In the genomic region with DNA sequence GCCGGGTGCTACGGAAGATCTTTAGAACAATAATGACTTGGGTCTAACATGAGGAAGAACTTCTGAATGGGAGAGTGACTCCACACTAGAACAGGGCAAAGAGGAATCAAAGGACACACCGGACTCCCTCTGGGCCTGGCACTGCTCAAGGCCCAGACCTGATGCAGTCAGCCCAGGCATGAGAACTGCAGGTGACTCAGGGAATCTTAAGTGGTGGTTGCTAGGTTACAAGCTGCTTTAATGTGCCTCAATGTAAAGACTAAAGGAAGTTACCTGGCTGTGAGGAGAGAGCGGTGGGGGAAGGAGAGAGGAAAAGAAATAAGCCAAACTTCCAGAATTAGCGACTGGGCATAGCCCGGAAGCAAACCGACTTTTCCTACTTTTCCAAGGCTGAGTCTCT, we compare ENCODE assay signal across 19 mouse cellular contexts. TPM values are rescaled to one million over a fixed set of nuclear protein-coding genes. Genes with fewer than 3 reads are reported as not detected.
DNase-seq lines count a peak whose midpoint lies in the region; ATAC-seq and TF ChIP-seq lines count a peak whose summit lies in the region.
"Had no signal": no experiment of that assay in that cellular context is flagged by ENCODE, and none has a peak within 500 bp of the region (broad histone marks: within the 10 kb centered on the region; RNA-seq: fewer than 3 reads in every experiment).

No protein-coding gene starts in this region.

- H3K4me3 ChIP-seq in forebrain, embryonic 13.5 days = no peak overlapping the region
- no peak overlapping the region for H3K4me3 ChIP-seq in forebrain, embryonic 11.5 days (ENCODE audit: low read depth, low read length)
- no peak overlapping the region for H3K4me3 ChIP-seq in embryonic fibroblast, embryonic 13.5 days (ENCODE audit: insufficient read depth, low read length)
- H3K4me3 ChIP-seq in midbrain, embryonic 15.5 days = no peak overlapping the region
- H3K4me3 ChIP-seq: embryonic facial prominence, embryonic 15.5 days; heart, adult 2 months; heart, embryonic 15.5 days; hindbrain, embryonic 12.5 days; liver, embryonic 12.5 days had no signal

- H3K27me3 ChIP-seq in forebrain, embryonic 13.5 days = peaks cover 31% of the 10 kb centered on the region
- H3K27me3 ChIP-seq in forebrain, embryonic 11.5 days (ENCODE audit: control insufficient read depth, insufficient read depth, low read length) = peaks cover 8% of the 10 kb centered on the region; the same call in 1 of the 2 replicates
- no peaks in the 10 kb centered on the region for H3K27me3 ChIP-seq in midbrain, embryonic 15.5 days (replicated peaks)

- intact Hi-C loops in left cerebral cortex, postnatal 10 days (cut with DNase I) = no loop called here

- H3K9ac ChIP-seq in forebrain, embryonic 13.5 days = no peak overlapping the region
- H3K9ac ChIP-seq in forebrain, embryonic 11.5 days (ENCODE audit: low read length) = no peak overlapping the region
- no peak overlapping the region for H3K9ac ChIP-seq in midbrain, embryonic 15.5 days
- H3K9ac ChIP-seq: embryonic facial prominence, embryonic 15.5 days; heart, embryonic 15.5 days; hindbrain, embryonic 12.5 days; liver, embryonic 12.5 days had no signal

- no peak for TF ChIP-seq POLR2A in embryonic fibroblast, embryonic 13.5 days (IDR thresholded peaks at IDR 0.05; ENCODE audit: low read depth, low read length)

- H3K9me3 ChIP-seq in forebrain, embryonic 13.5 days (replicated peaks) = no peaks in the 10 kb centered on the region
- H3K9me3 ChIP-seq in forebrain, embryonic 11.5 days (ENCODE audit: control insufficient read depth, low read length) = no peaks in the 10 kb centered on the region
- no peaks in the 10 kb centered on the region for H3K9me3 ChIP-seq in midbrain, embryonic 15.5 days
- H3K9me3 ChIP-seq: embryonic facial prominence, embryonic 15.5 days; heart, embryonic 15.5 days; hindbrain, embryonic 12.5 days; liver, embryonic 12.5 days had no signal

- TF ChIP-seq CTCF in embryonic fibroblast, embryonic 13.5 days (IDR thresholded peaks at IDR 0.05; ENCODE audit: borderline replicate concordance, insufficient read depth, low read length) = no peak

- no peak for DNase-seq in forebrain, embryonic 11.5 days (ENCODE audit: low spot score)
- DNase-seq in lung, postnatal 36 days = peak; percentile 43
- DNase-seq in lung, postnatal 4 days = no peak
- no peak for DNase-seq in left cerebral cortex, postnatal 10 days (ENCODE audit: extremely low spot score in 1 of 2, low spot score in 2 of 2)
- DNase-seq: B cell, adult 2 months; cerebellum, adult 9-10 months; retina, postnatal 1 day; thymus, postnatal 4 days had no signal

- peak overlapping the region; percentile 31; the same call in 1 of the 2 replicates for H3K27ac ChIP-seq in forebrain, embryonic 13.5 days
- no peak overlapping the region for H3K27ac ChIP-seq in forebrain, embryonic 11.5 days (ENCODE audit: low read depth, low read length)
- peak overlapping the region; percentile 45 for H3K27ac ChIP-seq in embryonic fibroblast, embryonic 13.5 days (ENCODE audit: insufficient read depth, low read length)
- peak overlapping the region; percentile 57 for H3K27ac ChIP-seq in midbrain, embryonic 15.5 days
- H3K27ac ChIP-seq: embryonic facial prominence, embryonic 15.5 days; heart, adult 2 months; heart, embryonic 15.5 days; hindbrain, embryonic 12.5 days; liver, embryonic 12.5 days had no signal

- H3K36me3 ChIP-seq in forebrain, embryonic 13.5 days (ENCODE audit: poor library complexity, severe bottlenecking) = no peaks in the 10 kb centered on the region
- no peaks in the 10 kb centered on the region for H3K36me3 ChIP-seq in forebrain, embryonic 11.5 days (ENCODE audit: control insufficient read depth, insufficient read depth, low read length)
- no peaks in the 10 kb centered on the region for H3K36me3 ChIP-seq in midbrain, embryonic 15.5 days (replicated peaks)
- H3K36me3 ChIP-seq: embryonic facial prominence, embryonic 15.5 days; heart, embryonic 15.5 days; hindbrain, embryonic 12.5 days; liver, embryonic 12.5 days had no signal

- H3K4me2 ChIP-seq in forebrain, embryonic 13.5 days = no peak overlapping the region
- no peak overlapping the region for H3K4me2 ChIP-seq in forebrain, embryonic 11.5 days (ENCODE audit: low read depth, low read length, severe bottlenecking)
- H3K4me2 ChIP-seq in midbrain, embryonic 15.5 days = no peak overlapping the region
- H3K4me2 ChIP-seq: embryonic facial prominence, embryonic 15.5 days; heart, embryonic 15.5 days; hindbrain, embryonic 12.5 days; liver, embryonic 12.5 days had no signal

- H3K4me1 ChIP-seq in forebrain, embryonic 13.5 days = peaks cover 65% of the 10 kb centered on the region
- peaks cover 42% of the 10 kb centered on the region for H3K4me1 ChIP-seq in forebrain, embryonic 11.5 days (replicated peaks; ENCODE audit: control insufficient read depth, insufficient read depth, low read length)
- peaks cover 26% of the 10 kb centered on the region for H3K4me1 ChIP-seq in embryonic fibroblast, embryonic 13.5 days (ENCODE audit: control insufficient read depth, insufficient read depth, low read length)
- H3K4me1 ChIP-seq in midbrain, embryonic 15.5 days = peaks cover 66% of the 10 kb centered on the region

- 62% methylated on average over 7 of the region's 7 CpGs for WGBS in forebrain, embryonic 13.5 days
- 69% methylated on average over 7 of the region's 7 CpGs for WGBS in forebrain, embryonic 11.5 days
- WGBS in midbrain, embryonic 15.5 days = 55% methylated on average over 7 of the region's 7 CpGs

- ATAC-seq in forebrain, embryonic 13.5 days = no peak
- no peak for ATAC-seq in forebrain, embryonic 11.5 days (replicated peaks; ENCODE audit: low FRiP score)
- peak; percentile 38; the same call in 1 of the 2 replicates for ATAC-seq in midbrain, embryonic 15.5 days (replicated peaks)
- ATAC-seq: inflammation-experienced regulatory T-cells, adult 6 months; liver, embryonic 12.5 days had no signal

RNA-seq across cellular contexts. Expression of gene Klhdc8a, which starts 2.9 kb away (rescaled TPM):
- 1.2 and 1.6 TPM in 2 replicates for polyA plus RNA-seq in forebrain, embryonic 13.5 days (2015; fragmentation: Nextera tagmentation; extraction: Ambion mirVana)
- polyA plus RNA-seq in forebrain, embryonic 11.5 days (2014; fragmentation: Nextera tagmentation; extraction: Ambion mirVana) = 0.99 and 1.1 TPM in 2 replicates
- 10.5 and 16.1 TPM in 2 replicates for polyA plus RNA-seq in embryonic fibroblast, embryonic 13.5 days (2011; ENCODE audit: insufficient read length, low read depth, missing spikeins)
- 10.7 and 11.5 TPM in 2 replicates for polyA plus RNA-seq in midbrain, embryonic 15.5 days (2015; fragmentation: Nextera tagmentation; extraction: Ambion mirVana)
- 10 to 100 TPM; 18.4 to 19.8 TPM for total RNA-seq in left cerebral cortex, postnatal 10 days (2021)
- total RNA-seq: megakaryocyte progenitor cell, adult 5-6 weeks had no signal
- polyA plus RNA-seq: inflammation-experienced regulatory T-cells, adult 6 months; limb, embryonic 11.5 days had no signal

RNA-seq across cellular contexts. Expression of gene Nuak2, which starts 20.4 kb away (rescaled TPM):
- polyA plus RNA-seq in forebrain, embryonic 13.5 days (2015; fragmentation: Nextera tagmentation; extraction: Ambion mirVana) = 28.8 and 36.5 TPM in 2 replicates
- polyA plus RNA-seq in forebrain, embryonic 11.5 days (2014; fragmentation: Nextera tagmentation; extraction: Ambion mirVana) = 57.7 and 63.4 TPM in 2 replicates
- 9.2 and 14.2 TPM in 2 replicates for polyA plus RNA-seq in embryonic fibroblast, embryonic 13.5 days (2011; ENCODE audit: insufficient read length, low read depth, missing spikeins)
- polyA plus RNA-seq in midbrain, embryonic 15.5 days (2015; fragmentation: Nextera tagmentation; extraction: Ambion mirVana) = 26.1 and 27.9 TPM in 2 replicates
- 1 to 10 TPM; 1.1 to 1.3 TPM for total RNA-seq in left cerebral cortex, postnatal 10 days (2021)
